Mouse (Mus musculus): ENCODE data around the gene Tldc2.

Gene Tldc2

GRCm38 (mm10) chr2:157127370-157127769 lies 40.5 kb downstream of the Tldc2 start:
- DNase-seq (ENCODE audit: low read depth, low spot score): no peak

GRCm38 (mm10) chr2:157128072-157128471 lies 41.2 kb downstream of the Tldc2 start:
- no peak for DNase-seq (ENCODE audit: low read depth, low spot score)

GRCm38 (mm10) chr2:157129096-157129495 lies 42.2 kb downstream of the Tldc2 start:
- no peak for DNase-seq (ENCODE audit: low read depth, low spot score)

- no peak for DNase-seq (ENCODE audit: low read depth, low spot score)
Observed at GRCm38 (mm10) chr2:157129601-157130164, 42.8 kb downstream of the Tldc2 start.

- no peak for DNase-seq (ENCODE audit: low read depth, low spot score)
Observed at GRCm38 (mm10) chr2:157130813-157131514, 44.1 kb downstream of the Tldc2 start.

GRCm38 (mm10) chr2:157132086-157132485 lies 45.2 kb downstream of the Tldc2 start:
- no peak for DNase-seq (ENCODE audit: low read depth, low spot score)

GRCm38 (mm10) chr2:157132686-157133540 lies 46.1 kb downstream of the Tldc2 start:
- no peak for DNase-seq (ENCODE audit: low read depth, low spot score)

GRCm38 (mm10) chr2:157133769-157134478 lies 47.1 kb downstream of the Tldc2 start:
- DNase-seq (ENCODE audit: low read depth, low spot score): no peak

- peak; percentile 50 for DNase-seq (ENCODE audit: low read depth, low spot score)
Observed at GRCm38 (mm10) chr2:157134479-157134931, 47.6 kb downstream of the Tldc2 start.

- DNase-seq (ENCODE audit: low read depth, low spot score): peak; percentile 94
Observed at GRCm38 (mm10) chr2:157135014-157135413, 48.2 kb downstream of the Tldc2 start, which contains the start of gene Samhd1. Samhd1 (minus strand) TSS chr2:157135265.

- no peak for DNase-seq (ENCODE audit: low read depth, low spot score)
Observed at GRCm38 (mm10) chr2:157135529-157136120, 48.8 kb downstream of the Tldc2 start.

- no peak for DNase-seq (ENCODE audit: low read depth, low spot score)
Observed at GRCm38 (mm10) chr2:157136176-157136575, 49.3 kb downstream of the Tldc2 start.

GRCm38 (mm10) chr2:157136646-157137045 lies 49.8 kb downstream of the Tldc2 start:
- DNase-seq (ENCODE audit: low read depth, low spot score): no peak

- DNase-seq (ENCODE audit: low read depth, low spot score): no peak
Observed at GRCm38 (mm10) chr2:157137959-157138731, 51.3 kb downstream of the Tldc2 start.

GRCm38 (mm10) chr2:157138808-157139207 lies 52.0 kb downstream of the Tldc2 start:
- DNase-seq (ENCODE audit: low read depth, low spot score): no peak

- no peak for DNase-seq (ENCODE audit: low read depth, low spot score)
Observed at GRCm38 (mm10) chr2:157139251-157139802, 52.5 kb downstream of the Tldc2 start.

- no peak for DNase-seq (ENCODE audit: low read depth, low spot score)
Observed at GRCm38 (mm10) chr2:157141962-157142361, 55.1 kb downstream of the Tldc2 start.

- peak; percentile 10 for DNase-seq (ENCODE audit: low read depth, low spot score)
Observed at GRCm38 (mm10) chr2:157144132-157144531, 57.3 kb downstream of the Tldc2 start.

- no peak for DNase-seq (ENCODE audit: low read depth, low spot score)
Observed at GRCm38 (mm10) chr2:157145173-157145572, 58.3 kb downstream of the Tldc2 start.

Data from R1 (cell line).